Mouse (Mus musculus) forebrain, embryonic 16.5 days (tissue): ENCODE measurements around the gene Stkld1. TPM values are rescaled to one million over a fixed set of nuclear protein-coding genes. Genes with fewer than 3 reads are reported as not detected.

Experiments used
- ATAC-seq: fragments of 200-750 bp; cut with Nextera tagmentation; 2 replicates; pipeline ENCODE4 v1.8.0; 2017; ENCODE audit warnings: mild to moderate bottlenecking, moderate library complexity
- H3K27ac ChIP-seq: fragments of 300-500 bp; sonication (generic); 2 replicates; pipeline ENCODE4 v1.5.1; 2014; ENCODE audit warnings: low read length, control low read depth
- H3K27me3 ChIP-seq: fragments of 300-500 bp; sonication (generic); replicated peaks from 2 replicates; pipeline ENCODE4 v1.6.1; 2014; ENCODE audit warnings: low read length; ENCODE audit not compliant: control insufficient read depth, insufficient read depth
- H3K36me3 ChIP-seq: fragments of 300-500 bp; sonication (generic); 2 replicates; pipeline ENCODE4 v1.6.1; 2014; ENCODE audit not compliant: control insufficient read depth, insufficient read depth
- H3K4me1 ChIP-seq: fragments of 300-500 bp; sonication (generic); replicated peaks from 2 replicates; pipeline ENCODE4 v1.6.1; 2014; ENCODE audit warnings: low read length; ENCODE audit not compliant: control insufficient read depth, insufficient read depth
- H3K4me2 ChIP-seq: fragments of 300-500 bp; sonication (generic); 2 replicates; pipeline ENCODE4 v1.6.1; 2014; ENCODE audit warnings: mild to moderate bottlenecking, low read length, control low read depth
- H3K4me3 ChIP-seq: fragments of 300-500 bp; sonication (generic); replicated peaks from 2 replicates; pipeline ENCODE4 v1.5.1; 2014; ENCODE audit warnings: mild to moderate bottlenecking, low read length, control low read depth
- H3K9ac ChIP-seq: fragments of 300-500 bp; sonication (generic); replicated peaks from 2 replicates; pipeline ENCODE4 v1.6.1; 2014; ENCODE audit warnings: low read depth, low read length, control low read depth
- H3K9me3 ChIP-seq: fragments of 300-500 bp; sonication (generic); 2 replicates; pipeline ENCODE4 v1.6.1; 2016; ENCODE audit warnings: low read length; ENCODE audit not compliant: control insufficient read depth
- WGBS: fragments of 180-500 bp; shearing (Covaris S2); extraction: QIAGEN DNeasy Blood & Tissue Kit; methylation state at CpG from one replicate; pipeline ENCODE4 v1.1.7; 2014; 5-methylcytosine and 5-hydroxymethylcytosine counted together
- polyA plus RNA-seq: library from polyadenylated mRNA; unstranded; fragments of >200 nt; fragmentation: Nextera tagmentation; extraction: Ambion mirVana; gene quantifications from 2 replicates; pipeline ENCODE4 v1.2.1, GENCODE M21; 2015

Gene Stkld1
- polyA plus RNA-seq, 1 experiment from 2014 or later = not detected

- no peaks in the 10 kb centered on the region for H3K9me3 ChIP-seq
- ATAC-seq = no peak
- WGBS = 93% methylated on average over 3 of the region's 3 CpGs
These were observed 27.4 kb upstream of the Stkld1 start for GRCm38 (mm10) chr2:26906431-26906830.

GRCm38 (mm10) chr2:26907109-26907508, 26.7 kb upstream of the Stkld1 start:
- Histone ChIP-seq H3K4me1 (peaks cover 34% of the 10 kb centered on the region), H3K36me3 (peaks cover 20% of the 10 kb centered on the region), H3K27ac (no peak overlapping the region), H3K9me3 (no peaks in the 10 kb centered on the region), H3K27me3 (no peaks in the 10 kb centered on the region), H3K4me3 (no peak overlapping the region), H3K9ac (no peak overlapping the region), H3K4me2 (no peak overlapping the region)
- ATAC-seq = no peak
- 51% methylated on average over 4 of the region's 4 CpGs for WGBS

More at GRCm38 (mm10) chr2:26906431-26906830, 27.4 kb upstream of the Stkld1 start:
- no peak overlapping the region for H3K4me3 ChIP-seq
- H3K27ac ChIP-seq = no peak overlapping the region
- no peaks in the 10 kb centered on the region for H3K27me3 ChIP-seq
- peaks cover 18% of the 10 kb centered on the region for H3K36me3 ChIP-seq
- peaks cover 34% of the 10 kb centered on the region for H3K4me1 ChIP-seq
- no peak overlapping the region for H3K9ac ChIP-seq
- H3K4me2 ChIP-seq = no peak overlapping the region

GRCm38 (mm10) chr2:26908710-26909386, 25.0 kb upstream of the Stkld1 start:
- ATAC-seq = no peak
- peak overlapping the region; percentile 71 for H3K4me2 ChIP-seq
- H3K9me3 ChIP-seq = no peaks in the 10 kb centered on the region
- no peak overlapping the region for H3K27ac ChIP-seq
- H3K4me1 ChIP-seq = peaks cover 31% of the 10 kb centered on the region
- peak overlapping the region; percentile 17 for H3K9ac ChIP-seq
- peaks cover 38% of the 10 kb centered on the region for H3K36me3 ChIP-seq
- peak overlapping the region; percentile 84 for H3K4me3 ChIP-seq
- no peaks in the 10 kb centered on the region for H3K27me3 ChIP-seq
- 90% methylated on average over 18 of the region's 18 CpGs for WGBS

GRCm38 (mm10) chr2:26909387-26909784, 24.5 kb upstream of the Stkld1 start:
- ATAC-seq = no peak
- H3K9me3 ChIP-seq = no peaks in the 10 kb centered on the region
- H3K27ac ChIP-seq = 0 out of 2 replicates have a peak overlapping the region, but pooled peaks have one; percentile 88
- H3K4me1 ChIP-seq = peaks cover 30% of the 10 kb centered on the region
- H3K4me2 ChIP-seq = peak overlapping the region; percentile 71
- H3K9ac ChIP-seq = peak overlapping the region; percentile 94
- peaks cover 42% of the 10 kb centered on the region for H3K36me3 ChIP-seq
- no peaks in the 10 kb centered on the region for H3K27me3 ChIP-seq
- H3K4me3 ChIP-seq = peak overlapping the region; percentile 84

- peak; percentile 90 for ATAC-seq
- peak within 1 kb of the TSS; percentile 98 for H3K4me2 ChIP-seq
- WGBS = under 1% methylated on average over 74 of the region's 74 CpGs
- peaks cover 34% of the 10 kb centered on the region for H3K4me1 ChIP-seq
- H3K27ac ChIP-seq = peak within 1 kb of the TSS; percentile 88
- peak within 1 kb of the TSS; percentile 94 for H3K9ac ChIP-seq
- no peaks in the 10 kb centered on the region for H3K9me3 ChIP-seq
- H3K4me3 ChIP-seq = peak within 1 kb of the TSS; percentile 84
- no peaks in the 10 kb centered on the region for H3K27me3 ChIP-seq
- H3K36me3 ChIP-seq = peaks cover 45% of the 10 kb centered on the region
These were observed 23.5 kb upstream of the Stkld1 start, which contains the start of the genes Med22 and Rpl7a for GRCm38 (mm10) chr2:26910124-26910993. Gene Med22, minus strand, starts transcription at chr2:26910677. Gene Rpl7a, plus strand, starts transcription at chr2:26910764.

- Histone ChIP-seq H3K27ac (peak overlapping the region; percentile 86), H3K9ac (peak overlapping the region; percentile 84), H3K9me3 (no peaks in the 10 kb centered on the region), H3K36me3 (peaks cover 42% of the 10 kb centered on the region), H3K4me3 (peak overlapping the region; percentile 84), H3K4me2 (peak overlapping the region; percentile 98), H3K27me3 (no peaks in the 10 kb centered on the region), H3K4me1 (peaks cover 40% of the 10 kb centered on the region)
- ATAC-seq = peak; percentile 54
- WGBS = under 1% methylated on average over 37 of the region's 37 CpGs
These were observed 22.7 kb upstream of the Stkld1 start for GRCm38 (mm10) chr2:26910994-26911765.

GRCm38 (mm10) chr2:26912253-26912770, 21.5 kb upstream of the Stkld1 start:
- ATAC-seq = no peak
- peak overlapping the region; percentile 98 for H3K4me2 ChIP-seq
- WGBS = 65% methylated on average over 5 of the region's 5 CpGs
- no peak overlapping the region for H3K27ac ChIP-seq
- peak overlapping the region; percentile 84 for H3K4me3 ChIP-seq
- H3K4me1 ChIP-seq = peaks cover 48% of the 10 kb centered on the region
- H3K9ac ChIP-seq = peak overlapping the region; percentile 84
- peaks cover 35% of the 10 kb centered on the region for H3K36me3 ChIP-seq
- no peaks in the 10 kb centered on the region for H3K9me3 ChIP-seq
- H3K27me3 ChIP-seq = no peaks in the 10 kb centered on the region

- H3K4me1 ChIP-seq = peaks cover 52% of the 10 kb centered on the region
- H3K27ac ChIP-seq = no peak overlapping the region
- H3K36me3 ChIP-seq = peaks cover 29% of the 10 kb centered on the region
- H3K4me2 ChIP-seq = no peak overlapping the region
- no peak for ATAC-seq
- WGBS = 85% methylated on average over 17 of the region's 17 CpGs
- H3K9me3 ChIP-seq = no peaks in the 10 kb centered on the region
- no peak overlapping the region for H3K9ac ChIP-seq
- H3K4me3 ChIP-seq = no peak overlapping the region
- H3K27me3 ChIP-seq = no peaks in the 10 kb centered on the region
These were observed 20.3 kb upstream of the Stkld1 start for GRCm38 (mm10) chr2:26913416-26914147.
